Mouse (Mus musculus) stomach, postnatal 0 days (tissue): ENCODE results near the gene Bcas3.

ENCODE experiments used
- CTCF ChIP-seq: IDR thresholded peaks from 2 replicates; pipeline ENCODE4 v1.5.1; 2016; ENCODE audit warnings: antibody characterized with exemption, low read depth, mild to moderate bottlenecking, moderate library complexity
- EP300 ChIP-seq: optimal IDR thresholded peaks from 2 replicates; pipeline ENCODE3; 2016; ENCODE audit warnings: antibody characterized with exemption

DNA sequence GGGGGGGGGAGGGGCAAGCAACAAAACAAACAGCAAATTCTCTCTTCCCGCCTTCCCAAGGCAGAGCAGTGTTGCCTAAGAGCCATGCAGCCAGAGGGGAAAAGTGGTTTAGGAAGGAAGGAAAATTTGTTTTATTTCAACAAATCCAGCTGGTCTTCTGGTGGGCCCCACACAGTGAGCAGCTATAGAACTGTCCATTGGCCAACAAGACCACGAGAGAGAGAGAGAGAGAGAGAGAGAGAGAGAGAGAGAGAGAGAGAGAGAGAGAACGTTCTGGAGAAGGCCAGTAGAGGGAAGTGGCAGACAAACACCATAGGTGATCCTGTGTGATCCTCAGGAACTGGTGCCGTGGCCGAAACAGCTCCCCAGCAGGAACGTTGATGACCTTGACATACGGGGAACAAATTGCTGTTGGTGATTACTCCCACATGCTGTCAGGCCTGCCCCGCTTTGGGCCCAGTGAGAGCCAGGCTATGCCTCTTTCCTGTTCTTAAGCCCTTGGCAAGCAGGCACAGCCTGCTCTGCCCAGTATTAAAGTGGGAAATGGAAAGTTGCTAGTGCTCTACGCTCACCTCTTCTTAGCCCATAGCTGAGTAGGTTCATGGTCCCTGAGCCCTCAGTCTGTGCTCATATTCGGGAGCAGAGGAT lies 323.5 kb downstream of the Bcas3 start:
- TF ChIP-seq CTCF = peak; percentile 31
- no peak for TF ChIP-seq EP300
